Mouse (Mus musculus) adrenal gland, postnatal 25 days (tissue): ENCODE data around the gene Lrrc26. TPM values are rescaled to one million over a fixed set of nuclear protein-coding genes. Genes with fewer than 3 reads are reported as not detected.

Experiments used
- DNase-seq: peaks from one replicate; pipeline ENCODE4 v3.0.0; 2021; ENCODE audit warnings: mixed read lengths
- total RNA-seq: library from RNA; stranded (reverse); gene quantifications from 2 replicates; pipeline ENCODE4 v1.2.3, GENCODE M21; 2021

The Lrrc26 gene
- total RNA-seq, 1 experiment from 2014 or later: not detected

DNA sequence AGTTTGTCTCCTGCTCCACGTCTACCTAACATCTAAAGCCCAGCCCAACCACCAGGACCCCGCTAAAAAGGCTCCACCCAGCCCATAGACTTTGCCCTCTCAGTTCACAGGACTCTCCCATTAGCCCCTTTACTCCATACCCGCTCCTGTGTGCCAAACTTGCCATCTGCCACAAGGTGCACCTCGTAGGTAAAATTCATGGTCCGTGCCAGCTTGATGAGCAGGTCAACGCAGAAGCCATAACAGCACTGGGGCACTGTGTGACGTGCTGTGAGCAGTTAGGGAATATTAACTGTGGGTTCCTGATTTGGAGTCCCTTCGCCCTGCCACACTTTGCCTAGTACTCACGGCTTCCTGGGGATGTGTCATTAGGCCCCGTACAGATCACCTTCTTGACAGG, 8.3 kb downstream of the Lrrc26 start:
- no peak for DNase-seq

DNA sequence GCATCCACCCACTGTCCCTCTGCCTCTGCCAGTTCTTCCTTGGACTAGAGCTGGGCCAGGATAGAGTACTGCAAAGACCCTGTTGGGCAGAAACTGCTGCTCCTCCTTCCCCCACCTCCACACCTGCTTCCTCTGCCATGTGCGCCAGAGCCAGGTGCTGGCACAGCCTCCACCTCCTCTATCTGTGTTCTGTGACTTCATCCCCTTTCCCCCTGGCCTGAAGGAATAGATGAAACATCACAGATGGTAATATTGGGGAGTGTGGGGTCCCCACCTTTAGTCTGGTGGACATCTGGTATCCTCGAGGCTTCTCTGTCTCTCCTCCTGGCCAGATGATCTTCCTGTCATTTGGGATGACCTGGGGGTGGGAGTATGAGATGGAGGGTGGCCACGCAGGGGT, 13.7 kb downstream of the Lrrc26 start:
- no peak for DNase-seq

DNA sequence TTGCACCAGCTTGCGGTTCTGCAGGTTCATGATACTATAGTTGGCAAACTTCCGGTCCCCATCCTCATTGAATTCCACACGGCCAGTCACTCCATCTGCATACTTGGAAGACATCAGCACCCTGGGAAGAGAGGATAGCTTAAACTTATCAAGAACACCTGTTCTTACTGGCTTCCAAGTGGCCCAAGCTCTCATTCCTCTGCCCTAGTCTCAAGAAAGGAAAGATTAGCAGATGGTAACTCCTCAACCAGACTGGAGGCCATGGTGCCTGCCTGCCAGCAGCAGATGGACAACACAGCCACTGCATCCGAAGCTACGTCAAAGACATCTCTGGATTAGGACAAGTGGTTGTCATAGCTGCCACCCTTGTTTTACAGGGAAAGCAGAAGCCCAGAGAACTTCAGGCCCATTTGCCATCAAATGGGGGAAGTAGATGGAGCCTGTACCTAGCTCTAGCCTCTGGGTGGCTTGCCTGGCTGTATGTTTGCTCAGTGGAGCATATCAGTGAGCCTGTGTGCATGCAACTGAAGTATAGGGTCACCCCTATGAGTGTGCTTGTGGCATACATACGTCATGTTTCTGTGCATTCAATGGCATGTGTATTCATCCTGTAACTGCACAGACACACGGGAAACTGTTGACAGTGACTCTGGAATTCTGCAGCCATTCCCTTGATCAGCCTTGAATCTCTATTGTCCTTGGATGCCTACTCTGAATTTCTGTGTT, 14.4 kb downstream of the Lrrc26 start:
- DNase-seq: no peak

DNA sequence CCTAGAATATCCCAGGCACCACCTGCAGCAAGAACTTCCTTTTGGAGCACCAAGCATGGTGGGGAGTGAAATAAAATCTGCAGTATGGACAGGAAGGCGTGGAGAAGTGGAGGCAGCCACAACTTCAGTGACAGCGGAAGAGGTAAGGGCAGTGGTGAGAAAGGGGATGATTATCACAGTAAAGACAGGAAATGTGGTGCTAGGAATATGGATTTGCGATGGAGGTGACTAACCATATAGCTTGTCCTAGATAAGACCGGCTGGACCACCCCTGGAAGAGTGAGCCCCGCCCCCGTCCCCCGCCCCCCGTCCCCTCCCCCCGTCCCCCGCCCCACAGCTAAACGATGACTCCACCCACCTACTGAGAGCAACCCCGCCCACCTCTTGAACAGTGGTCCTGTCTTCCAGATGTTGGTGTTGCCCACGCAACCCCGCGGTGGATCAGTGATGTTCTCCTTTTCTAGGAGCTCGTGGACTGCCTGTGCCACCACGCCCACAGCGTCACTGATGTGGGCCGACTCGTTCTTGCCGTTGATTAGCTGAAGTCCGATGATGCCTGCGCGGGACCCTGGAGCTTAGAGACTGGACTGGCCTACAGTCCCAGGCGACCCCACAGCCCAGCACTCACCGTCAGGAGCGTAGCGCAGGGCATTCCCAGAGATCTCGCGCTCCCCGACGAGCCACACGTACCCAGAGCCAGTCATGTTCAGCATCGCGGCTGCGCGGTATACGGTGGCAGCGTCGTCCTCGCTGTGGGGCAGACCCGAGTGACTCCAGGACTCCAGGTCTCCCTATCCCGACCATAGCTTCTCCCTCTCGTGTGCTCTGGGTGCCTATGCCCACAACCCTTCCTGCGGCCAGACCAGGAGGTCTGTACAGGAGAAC, 15.2 kb downstream of the Lrrc26 start:
- DNase-seq: peak; percentile 28

DNA sequence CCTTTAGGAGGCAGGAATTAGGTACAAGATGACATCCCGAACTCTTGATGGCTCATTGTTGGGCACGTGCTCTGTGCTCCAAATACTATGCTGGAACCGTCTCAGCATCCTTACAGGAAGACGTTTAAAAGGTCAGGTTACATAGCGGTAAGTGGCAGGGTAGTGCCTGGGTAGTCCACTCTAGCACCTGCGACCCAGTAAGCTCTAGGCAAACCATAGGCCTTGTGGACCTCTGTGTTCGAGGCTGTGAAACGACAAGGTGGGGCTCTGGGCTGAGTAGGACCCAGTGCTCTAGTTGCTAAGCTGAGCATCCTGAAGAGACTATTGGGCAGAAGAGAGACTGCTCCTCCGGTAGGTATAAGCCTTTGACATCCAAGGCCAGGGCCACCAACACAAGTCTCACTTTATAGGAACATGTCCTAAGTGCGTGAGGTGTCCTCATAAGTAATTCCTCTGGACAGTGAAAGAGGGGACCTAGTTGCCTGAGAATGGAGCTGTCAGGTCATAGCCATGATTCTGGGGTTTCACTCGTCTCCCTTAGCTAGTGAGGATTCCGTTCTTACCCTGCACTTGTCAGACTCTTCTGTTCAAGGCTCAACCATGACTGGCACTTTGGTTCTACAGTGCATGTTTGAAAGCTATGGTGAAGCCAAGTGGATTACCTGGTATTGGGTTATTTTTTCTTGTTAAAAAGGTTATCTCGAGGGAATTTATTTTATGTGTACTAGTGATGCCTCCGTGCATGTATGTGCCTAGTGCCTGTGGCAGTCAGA, 16.1 kb downstream of the Lrrc26 start:
- no peak for DNase-seq

DNA sequence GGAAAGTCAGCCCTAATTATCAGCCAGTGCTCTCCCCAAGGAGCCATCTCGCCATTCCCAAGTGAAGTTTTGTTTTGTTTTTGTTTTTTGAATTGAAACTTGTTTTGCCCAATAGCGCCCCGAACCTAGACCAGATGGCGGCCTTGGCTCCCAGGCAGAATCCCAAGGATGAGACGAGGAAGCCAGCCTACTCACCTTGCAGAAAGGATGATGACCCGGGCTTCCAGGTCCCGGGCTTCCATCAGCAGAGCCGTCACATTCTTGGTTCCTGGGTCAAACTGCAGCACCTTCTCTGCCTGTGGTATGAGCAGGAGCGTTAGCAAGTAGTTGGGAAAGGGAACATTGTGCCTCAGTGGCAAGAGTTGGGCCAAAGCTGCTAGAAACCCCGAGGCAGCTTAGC, 20.5 kb downstream of the Lrrc26 start:
- DNase-seq: no peak

DNA sequence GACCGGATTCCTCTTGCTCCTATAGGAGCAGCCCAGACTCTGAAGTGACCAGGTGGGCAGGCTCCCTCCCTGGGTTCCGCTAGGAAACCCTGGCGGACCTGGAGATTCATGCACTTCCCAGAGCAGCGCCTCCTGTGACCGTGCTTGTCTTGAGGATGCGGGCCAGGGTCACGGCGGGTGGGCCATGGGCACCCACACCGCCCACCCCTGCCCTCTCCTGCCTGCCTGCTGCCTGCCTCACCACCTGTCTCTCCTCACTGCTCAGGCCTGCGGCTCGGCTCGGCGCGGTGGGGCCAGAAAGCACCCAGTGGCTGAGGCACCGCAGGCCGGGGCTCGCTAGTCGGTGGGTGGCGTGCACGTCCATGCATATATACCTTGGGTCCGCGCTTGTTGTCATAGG, 21.3 kb downstream of the Lrrc26 start:
- DNase-seq: no peak

DNA sequence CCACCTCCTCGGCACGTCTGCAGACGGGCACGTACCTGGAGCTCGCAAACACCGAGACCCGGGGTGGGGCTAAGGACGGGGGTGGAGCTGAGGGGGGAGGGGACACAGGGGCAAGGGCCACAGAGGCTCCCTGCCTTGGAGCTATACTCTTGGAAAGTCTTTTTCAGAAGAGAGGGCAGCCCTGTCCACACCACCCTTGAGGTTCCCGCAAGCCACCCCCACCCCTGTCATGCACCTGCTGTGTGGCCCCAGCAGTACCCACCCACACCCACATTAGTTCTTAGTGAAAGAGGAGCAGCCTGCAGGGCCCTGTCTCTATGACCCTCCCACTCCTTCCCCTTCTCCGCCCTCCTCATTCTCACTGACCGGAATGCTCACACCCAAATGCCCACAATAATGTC, 21.8 kb downstream of the Lrrc26 start:
- DNase-seq: no peak

DNA sequence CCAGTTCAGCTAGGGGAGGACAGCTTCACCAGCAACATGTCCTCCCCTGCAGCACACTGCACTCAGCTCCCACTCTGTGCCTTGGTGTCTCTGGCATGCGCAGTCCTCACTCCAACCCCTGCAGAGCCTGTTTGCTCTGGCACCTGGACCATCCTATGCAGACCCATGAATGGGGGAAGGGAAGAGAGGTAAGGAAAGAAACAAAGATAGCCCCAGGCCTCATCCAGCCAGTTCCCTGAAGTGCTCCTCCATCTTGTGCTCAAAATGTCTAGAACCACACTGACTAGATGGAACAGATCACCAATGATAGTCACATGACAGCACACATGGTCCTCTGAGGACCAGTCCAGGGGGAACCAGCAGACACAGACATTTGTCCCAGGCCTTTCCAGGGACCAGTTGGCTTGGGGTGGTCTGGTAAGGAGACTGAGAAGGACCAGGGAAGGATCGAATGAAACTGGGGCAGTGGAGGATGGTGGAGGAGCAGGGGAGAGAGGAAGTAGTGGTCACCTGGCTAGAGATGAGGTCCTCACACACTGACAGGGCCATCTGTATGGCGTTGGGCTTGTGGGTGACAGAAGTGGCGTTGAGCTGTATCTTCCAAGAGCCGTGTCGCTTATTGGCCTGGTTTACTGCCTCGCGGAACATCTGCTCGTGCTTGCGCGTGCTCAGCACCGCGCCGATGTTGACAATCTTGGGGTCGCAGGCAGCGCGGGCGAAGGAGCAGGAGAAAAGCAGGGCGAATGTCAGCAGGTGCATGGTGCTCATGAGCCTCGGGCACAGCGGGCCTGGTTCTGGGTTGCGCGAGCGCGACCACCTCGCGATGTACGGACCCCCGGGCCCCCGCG, 28.6 kb downstream of the Lrrc26 start:
- no peak for DNase-seq

DNA sequence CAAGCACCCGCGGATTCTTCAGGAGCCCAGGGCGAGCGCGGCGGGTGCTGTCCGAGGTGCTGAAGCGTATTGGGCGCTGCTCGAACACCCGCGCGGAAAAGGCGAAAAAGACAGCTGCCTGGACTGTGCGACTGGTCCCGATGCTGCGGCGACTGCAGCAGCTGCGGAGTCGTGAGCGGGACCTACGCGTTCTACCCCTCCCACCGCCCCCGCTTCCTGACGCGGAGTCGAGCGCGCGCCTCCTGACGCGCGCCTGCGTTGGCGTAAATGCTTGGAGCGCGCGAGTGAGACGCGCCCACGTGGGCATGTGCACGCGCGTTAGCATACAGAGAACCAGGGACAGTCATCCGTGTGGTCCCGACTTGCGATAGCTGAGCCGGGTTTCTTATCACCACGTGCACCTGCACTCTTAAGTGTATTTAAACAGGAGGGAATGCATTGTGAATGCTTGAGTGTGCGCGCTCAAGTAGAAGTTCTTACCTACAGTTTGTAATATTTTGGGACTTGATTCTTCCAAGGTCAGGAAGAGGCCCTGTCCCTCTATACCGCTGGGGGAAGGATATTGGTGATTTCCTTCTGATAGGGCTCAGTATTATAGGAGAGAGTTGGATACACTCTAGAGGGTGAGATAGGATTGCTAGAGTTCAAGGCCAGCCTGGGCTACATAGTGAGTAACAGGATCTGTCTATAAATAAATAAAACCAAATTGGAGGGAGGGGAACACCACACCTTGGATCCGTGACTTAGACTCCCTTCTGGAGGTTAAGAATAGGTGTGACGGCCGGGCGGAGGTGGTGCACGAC, 29.5 kb downstream of the Lrrc26 start, which contains the start of gene Grin1:
Gene Grin1 (minus strand): TSS at position 217 of the 803 bp plus-strand sequence.
- DNase-seq: peak; percentile 77

DNA sequence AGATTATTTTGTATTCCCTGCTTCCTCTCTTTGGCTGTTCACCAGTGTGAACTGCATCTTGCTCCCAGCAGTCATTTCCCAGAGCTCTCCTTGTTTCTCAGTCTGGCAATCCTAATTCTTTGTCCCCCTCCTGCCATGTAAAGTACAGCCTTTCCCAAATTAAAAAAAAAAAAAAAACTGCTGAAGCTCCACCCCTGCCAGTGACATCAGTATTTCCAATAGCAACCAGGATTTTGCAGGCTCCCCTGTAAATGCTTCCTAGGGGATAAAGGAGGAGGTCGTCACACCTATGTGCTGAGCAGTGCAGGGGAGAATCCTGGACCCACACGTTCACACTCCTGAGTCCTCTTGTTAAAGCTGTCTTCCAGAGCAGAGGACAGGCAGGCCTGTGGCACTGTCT, 30.4 kb downstream of the Lrrc26 start:
- DNase-seq: no peak

DNA sequence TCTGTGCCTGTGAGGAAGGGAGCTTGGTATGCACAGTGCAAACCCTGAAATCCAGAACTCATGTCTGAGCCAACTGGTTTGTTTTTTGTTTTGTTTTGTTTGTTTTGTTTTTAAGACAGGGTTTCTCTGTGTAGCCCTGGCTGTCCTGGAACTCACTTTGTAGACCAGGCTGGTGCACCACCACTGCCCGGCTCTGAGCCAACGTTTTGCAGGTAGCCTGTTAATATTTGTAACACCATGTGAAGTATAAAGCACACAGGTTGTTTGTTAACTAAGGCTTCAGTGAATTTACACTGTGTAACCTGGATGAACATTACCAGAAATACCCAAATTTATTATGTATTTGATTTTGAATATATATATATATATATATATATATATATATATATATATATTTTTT, 36.3 kb downstream of the Lrrc26 start:
- DNase-seq: no peak

DNA sequence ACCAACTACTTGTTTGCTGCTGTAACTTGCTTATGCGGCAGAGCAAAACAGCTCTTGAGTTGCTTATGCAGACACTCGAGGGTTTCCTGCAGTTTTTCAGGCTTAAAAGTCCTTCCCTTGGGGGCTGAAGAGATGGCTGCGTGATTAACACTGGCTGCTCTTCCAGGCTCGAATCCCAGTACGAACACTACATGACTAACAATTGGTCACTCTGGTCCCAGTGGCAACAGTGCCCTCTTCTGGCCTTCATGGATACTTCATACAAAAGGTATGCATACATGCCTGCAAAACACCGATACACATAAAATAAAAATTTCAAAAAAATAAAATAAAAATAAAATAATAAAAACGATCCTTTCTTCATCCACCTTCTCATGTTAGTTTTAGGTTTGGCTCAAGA, 38.7 kb downstream of the Lrrc26 start:
- DNase-seq: no peak

DNA sequence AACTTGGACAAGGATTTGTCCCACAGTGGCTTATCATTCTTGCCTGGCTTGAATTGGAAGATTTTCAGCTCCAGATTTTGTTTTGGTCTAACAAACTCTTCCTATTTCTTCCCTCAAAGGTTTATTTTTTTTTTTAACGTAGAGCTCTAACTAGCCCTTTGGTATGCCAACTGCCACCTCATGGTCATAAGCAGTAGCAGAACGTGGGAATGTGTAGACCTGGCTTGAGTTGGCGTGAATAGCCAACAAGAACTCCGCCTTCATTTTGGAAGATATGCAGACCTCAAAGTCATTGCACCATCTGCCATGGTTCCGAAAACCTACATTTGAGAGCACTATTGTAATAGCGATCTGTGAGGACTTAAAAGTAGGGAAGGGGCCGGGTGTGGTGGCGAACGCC, 41.8 kb downstream of the Lrrc26 start:
- no peak for DNase-seq

DNA sequence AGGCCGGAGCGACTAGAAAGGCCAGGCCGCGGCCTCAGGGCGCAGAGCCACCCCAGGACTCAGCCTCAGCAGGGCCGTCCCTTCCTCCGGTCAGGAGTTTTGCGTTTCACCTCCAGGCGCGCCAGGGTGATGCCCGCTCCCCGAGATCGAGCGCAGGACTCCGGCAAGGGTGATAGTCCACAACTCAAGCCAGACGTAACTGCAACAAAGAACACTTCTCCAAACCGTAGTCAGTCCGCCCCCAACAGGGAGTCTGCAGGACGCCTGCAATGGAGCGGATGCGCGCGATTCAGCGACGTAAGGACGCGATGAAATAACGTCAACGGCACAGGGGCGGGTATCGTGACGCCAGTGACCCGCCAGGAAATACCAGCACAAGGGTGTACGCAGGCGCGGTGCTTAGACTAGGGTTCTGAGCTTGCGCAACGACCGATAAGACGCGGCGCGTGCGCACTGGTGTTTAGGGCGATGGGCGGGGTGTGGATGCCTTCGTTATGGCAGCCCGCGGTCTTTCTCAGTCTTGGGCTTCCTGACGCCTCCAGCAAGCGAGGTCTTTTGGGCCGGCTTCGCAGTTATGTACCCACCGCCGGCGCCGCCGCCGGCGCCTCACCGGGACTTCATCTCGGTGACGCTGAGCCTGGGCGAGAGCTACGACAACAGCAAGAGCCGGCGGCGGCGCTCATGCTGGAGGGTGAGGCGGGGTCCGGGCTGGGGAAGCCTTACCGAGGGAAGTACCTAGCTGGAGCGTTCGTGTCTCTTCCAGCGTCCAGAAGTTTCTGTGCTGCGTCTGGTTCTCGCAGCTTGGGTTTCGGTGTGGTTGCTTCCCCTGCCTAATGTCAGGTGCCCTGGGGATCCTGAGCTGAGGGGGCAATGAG, 42.8 kb downstream of the Lrrc26 start, which contains the start of gene Man1b1:
Gene Man1b1 (plus strand): TSS at position 53 of the 875 bp plus-strand sequence.
- DNase-seq: peak; percentile 100

DNA sequence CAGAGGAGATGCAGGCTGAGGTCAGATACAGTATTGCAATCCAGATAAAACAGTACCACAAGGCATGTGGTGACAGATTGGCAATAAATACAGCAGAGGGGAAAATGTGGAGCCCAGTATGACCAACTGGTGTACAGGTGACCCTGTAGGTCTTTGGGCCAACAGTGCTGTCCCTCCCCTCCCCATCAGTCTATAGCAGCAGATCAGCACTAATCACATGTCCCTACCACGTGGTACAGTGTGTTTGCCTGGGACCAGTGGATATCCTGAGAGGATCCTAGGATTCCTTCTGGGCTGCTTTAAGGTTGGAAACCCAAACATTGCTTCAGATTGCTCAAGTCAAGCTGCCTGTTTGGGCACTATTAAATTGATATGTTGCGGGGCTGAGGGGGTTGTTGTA, 43.9 kb downstream of the Lrrc26 start:
- no peak for DNase-seq

DNA sequence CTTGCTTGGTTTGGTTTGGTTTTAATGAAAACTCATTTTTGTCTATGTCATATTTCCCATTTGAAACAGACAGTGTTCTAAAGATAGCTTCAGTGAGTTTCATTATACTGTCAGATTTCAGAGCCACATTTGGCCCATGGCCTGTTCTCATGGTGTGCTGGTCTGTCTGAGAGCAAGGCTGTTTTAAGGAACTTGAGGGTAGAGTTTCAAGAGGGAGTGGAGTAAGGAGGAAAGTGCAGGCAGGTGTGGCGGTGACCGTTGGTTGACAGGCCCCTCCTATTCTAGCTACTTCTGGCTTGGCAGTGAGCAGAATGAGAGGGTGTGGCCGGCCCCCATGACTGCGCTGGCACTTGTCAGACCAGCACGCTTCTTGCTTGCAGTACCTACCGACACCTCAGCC, 48.6 kb downstream of the Lrrc26 start:
- DNase-seq: no peak
